Mouse (Mus musculus) lung, postnatal 0 days (tissue): ENCODE measurements around the gene Foxa2.

Experiments used
- CTCF ChIP-seq: IDR thresholded peaks from 2 replicates; pipeline ENCODE4 v1.5.1; 2016; ENCODE audit warnings: antibody characterized with exemption, mild to moderate bottlenecking
- EP300 ChIP-seq: IDR thresholded peaks from 2 replicates; pipeline ENCODE4 v1.6.1; 2016; ENCODE audit warnings: antibody characterized with exemption, mild to moderate bottlenecking, control low read depth

DNA sequence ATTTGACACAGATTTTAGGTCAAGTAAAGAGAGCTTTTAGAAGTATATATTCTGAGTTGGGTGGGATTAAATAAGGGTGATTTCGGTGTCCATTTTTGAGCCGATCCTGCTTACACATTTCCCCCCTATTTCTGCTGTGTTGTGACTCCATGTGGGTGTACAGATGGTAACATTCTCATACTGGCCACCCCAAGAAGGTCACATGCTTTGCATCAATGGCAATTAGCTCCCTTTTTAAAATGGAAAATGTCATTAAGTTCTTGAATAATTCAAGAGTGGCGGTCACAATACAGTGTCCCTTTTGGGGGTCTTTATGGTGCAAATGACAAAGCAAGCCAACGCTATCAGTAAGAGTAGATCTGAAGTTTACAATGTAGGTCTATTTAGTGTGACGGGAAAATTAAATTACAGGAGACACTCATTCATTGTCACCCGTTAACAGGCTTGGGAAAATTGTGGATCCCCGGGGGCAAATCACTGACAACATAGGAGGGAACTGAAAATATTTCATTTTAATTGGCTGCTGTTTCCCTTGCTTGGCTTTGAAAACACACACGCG lies 17.6 kb downstream of the Foxa2 start:
- no peak for TF ChIP-seq EP300
- no peak for TF ChIP-seq CTCF
